Mouse (Mus musculus) lung, postnatal 0 days (tissue): Measurements from ENCODE around the gene Gm15217. TPM values are rescaled to one million over a fixed set of nuclear protein-coding genes. Genes with fewer than 3 reads are reported as not detected.

ENCODE experiments used
- ATAC-seq: fragments of 200-750 bp; cut with Nextera tagmentation; 2 replicates; pipeline ENCODE4 v1.8.0; 2017; ENCODE audit warnings: moderate library complexity
- DNase-seq: peaks from one replicate; pipeline ENCODE4 v3.0.0-alpha.2; 2016; ENCODE audit warnings: low spot score
- H3K27ac ChIP-seq: fragments of 300-500 bp; sonication (generic); 2 replicates; pipeline ENCODE4 v1.5.1; 2014; ENCODE audit warnings: antibody characterized with exemption, mild to moderate bottlenecking, low read length, mixed read lengths
- H3K27me3 ChIP-seq: fragments of 300-500 bp; sonication (generic); replicated peaks from 2 replicates; pipeline ENCODE4 v1.6.1; 2014; ENCODE audit warnings: low read length, mixed read lengths; ENCODE audit not compliant: insufficient read depth
- H3K36me3 ChIP-seq: fragments of 300-500 bp; sonication (generic); 2 replicates; pipeline ENCODE4 v1.6.1; 2014; ENCODE audit warnings: low read length, mixed read lengths; ENCODE audit not compliant: insufficient read depth
- H3K4me1 ChIP-seq: fragments of 300-500 bp; sonication (generic); 2 replicates; pipeline ENCODE4 v1.6.1; 2014; ENCODE audit warnings: antibody characterized with exemption, low read depth, low read length, mixed read lengths; ENCODE audit not compliant: insufficient read depth
- H3K4me2 ChIP-seq: fragments of 300-500 bp; sonication (generic); replicated peaks from 2 replicates; pipeline ENCODE4 v1.6.1; 2014; ENCODE audit warnings: low read depth, mild to moderate bottlenecking, low read length, moderate library complexity, mixed read lengths
- H3K4me3 ChIP-seq: fragments of 300-500 bp; sonication (generic); 2 replicates; pipeline ENCODE4 v1.5.1; 2014; ENCODE audit warnings: low read depth, low read length
- H3K9ac ChIP-seq: fragments of 300-500 bp; sonication (generic); replicated peaks from 2 replicates; pipeline ENCODE4 v1.6.1; 2014; ENCODE audit warnings: low read depth, mild to moderate bottlenecking
- H3K9me3 ChIP-seq: fragments of 300-500 bp; sonication (generic); 2 replicates; pipeline ENCODE4 v1.6.1; 2016; ENCODE audit warnings: low read length, mixed read lengths
- CTCF ChIP-seq: IDR thresholded peaks from 2 replicates; pipeline ENCODE4 v1.5.1; 2016; ENCODE audit warnings: antibody characterized with exemption, mild to moderate bottlenecking
- EP300 ChIP-seq: IDR thresholded peaks from 2 replicates; pipeline ENCODE4 v1.6.1; 2016; ENCODE audit warnings: antibody characterized with exemption, mild to moderate bottlenecking, control low read depth
- WGBS: fragments of 180-500 bp; shearing (Covaris S2); extraction: QIAGEN DNeasy Blood & Tissue Kit; methylation state at CpG from one replicate; pipeline ENCODE4 v1.1.7; 2014; 5-methylcytosine and 5-hydroxymethylcytosine counted together
- polyA plus RNA-seq: library from polyadenylated mRNA; unstranded; fragments of >200 nt; fragmentation: Nextera tagmentation; extraction: Ambion mirVana; gene quantifications from 2 replicates; pipeline ENCODE4 v1.2.1, GENCODE M21; 2015

Gene Gm15217
- polyA plus RNA-seq, 1 experiment from 2014 or later: 0.76 TPM

DNA sequence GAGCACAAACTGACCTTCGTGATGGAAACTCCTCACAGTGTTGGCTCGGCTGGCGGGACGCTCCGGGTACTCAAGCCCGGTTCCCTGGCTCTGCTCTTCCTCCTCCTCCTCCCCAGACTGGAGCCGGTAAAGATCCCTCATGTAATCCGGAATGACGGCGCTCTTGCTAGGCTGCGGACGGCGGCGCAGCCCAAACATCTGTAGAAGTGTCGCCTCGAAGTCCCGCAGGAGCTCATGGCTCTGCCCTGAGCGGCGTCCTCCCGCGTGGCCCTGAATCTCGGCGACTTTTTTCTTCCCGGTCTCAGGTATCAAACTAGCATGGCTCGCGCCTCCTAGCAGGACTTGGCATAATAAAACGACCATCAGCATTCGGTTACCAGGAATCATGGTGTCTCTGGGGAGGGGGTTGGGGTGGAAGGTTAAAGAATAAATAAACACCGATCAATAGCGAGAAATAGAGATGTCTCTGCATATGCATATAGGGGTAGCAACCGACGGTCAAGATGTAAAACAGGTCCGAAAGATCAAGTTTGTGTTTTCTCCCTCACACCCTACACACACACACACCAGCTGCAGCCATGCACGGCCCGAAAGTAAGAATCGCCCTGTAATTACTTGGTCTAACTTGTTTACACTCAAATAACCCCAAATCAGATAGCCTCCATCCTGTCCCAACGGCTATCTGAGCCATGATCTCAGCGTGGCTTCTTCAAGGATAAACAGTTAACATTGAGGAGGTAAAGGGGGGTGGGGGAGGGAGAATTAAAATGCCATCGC lies 6.7 kb downstream of the Gm15217 start:
- peak overlapping the region; percentile 89; the same call in 1 of the 2 replicates for H3K27ac ChIP-seq

DNA sequence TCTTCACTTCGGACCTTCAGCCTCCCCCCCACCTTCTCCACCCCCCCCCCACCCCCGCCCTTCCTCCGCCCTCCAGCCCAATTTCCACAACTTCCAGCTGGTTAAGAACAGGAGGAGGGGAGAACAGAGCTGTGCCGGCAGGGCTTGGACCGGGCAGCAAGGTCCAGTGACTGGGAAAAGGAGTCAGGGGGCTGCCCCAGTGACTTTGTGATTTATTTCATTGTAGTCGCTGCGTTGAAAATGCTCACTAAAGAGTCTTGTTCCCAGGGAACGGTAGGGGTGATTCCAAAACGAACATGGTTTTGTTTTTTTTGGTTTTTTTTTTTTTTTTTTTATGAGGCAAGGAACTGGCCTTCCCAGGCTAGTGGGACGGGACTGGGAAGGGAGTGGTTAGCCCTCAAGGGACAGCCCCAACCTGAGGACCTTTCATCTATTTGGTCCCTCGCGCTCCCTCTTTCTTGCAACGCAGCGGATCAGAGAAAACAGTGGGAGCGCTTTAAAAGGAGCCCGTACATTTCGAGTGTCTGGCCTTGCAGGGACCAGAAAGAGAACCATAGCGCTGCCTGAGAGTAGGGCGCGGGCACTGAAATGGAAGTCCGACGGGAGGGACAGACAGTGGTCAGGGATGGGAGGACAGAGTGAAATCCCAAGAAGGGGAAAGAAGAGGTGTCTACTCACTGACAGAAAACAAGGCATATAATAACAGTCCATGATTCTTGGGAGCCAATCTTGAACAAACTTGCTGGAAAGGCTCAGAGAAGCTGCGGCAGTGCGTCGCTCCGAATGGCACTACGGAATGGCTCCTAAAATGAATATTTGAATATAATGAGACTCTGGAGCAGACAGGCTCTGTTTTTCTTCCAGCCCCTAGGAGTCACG lies 7.5 kb downstream of the Gm15217 start:
- TF ChIP-seq CTCF (no peak), EP300 (no peak)
- no peak for ATAC-seq
- peak; percentile 50 for DNase-seq

More for the DNA sequence above, 6.7 kb downstream of the Gm15217 start:
- no peaks in the 10 kb centered on the region for H3K36me3 ChIP-seq
- peak overlapping the region; percentile 60 for H3K4me2 ChIP-seq
- peak overlapping the region; percentile 39 for H3K9ac ChIP-seq
- no peaks in the 10 kb centered on the region for H3K9me3 ChIP-seq
- WGBS: 2% methylated on average over 39 of the region's 39 CpGs
- H3K27me3 ChIP-seq: no peaks in the 10 kb centered on the region
- peak overlapping the region; percentile 60 for H3K4me3 ChIP-seq
- TF ChIP-seq EP300 (no peak), CTCF (no peak)
- peaks cover 12% of the 10 kb centered on the region for H3K4me1 ChIP-seq
- DNase-seq (peak; percentile 45), ATAC-seq (no peak)

DNA sequence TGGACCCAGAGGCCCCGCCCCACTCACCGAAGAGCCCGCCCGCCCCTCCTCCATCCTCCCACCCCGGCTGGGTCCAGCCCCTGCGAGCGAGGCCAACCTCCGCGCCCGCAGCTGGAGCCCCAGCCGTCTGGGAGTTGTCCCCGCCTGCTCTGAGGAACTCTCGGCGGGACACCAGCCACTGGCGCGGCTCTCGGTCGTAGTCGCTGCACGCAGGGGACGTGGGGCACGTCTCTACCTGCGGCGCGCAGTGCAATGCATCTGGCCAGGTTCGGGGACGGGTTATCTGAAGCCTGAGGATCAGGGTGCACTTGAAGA lies 8.1 kb downstream of the Gm15217 start:
- 0% methylated on average over 26 of the region's 27 CpGs for WGBS
- peak overlapping the region; percentile 46 for H3K9ac ChIP-seq
- peak overlapping the region; percentile 89 for H3K27ac ChIP-seq
- no peaks in the 10 kb centered on the region for H3K36me3 ChIP-seq
- no peaks in the 10 kb centered on the region for H3K9me3 ChIP-seq
- H3K4me1 ChIP-seq: peaks cover 6% of the 10 kb centered on the region
- H3K27me3 ChIP-seq: no peaks in the 10 kb centered on the region
- DNase-seq (peak; percentile 97), ATAC-seq (peak; percentile 94)
- peak overlapping the region; percentile 60 for H3K4me2 ChIP-seq
- TF ChIP-seq CTCF (peak; percentile 2; the same call in 1 of the 2 replicates), EP300 (no peak)
- H3K4me3 ChIP-seq: peak overlapping the region; percentile 60

More for the DNA sequence above, 7.5 kb downstream of the Gm15217 start:
- Histone ChIP-seq H3K9ac (peak overlapping the region; percentile 17), H3K27ac (peak overlapping the region; percentile 89), H3K36me3 (no peaks in the 10 kb centered on the region), H3K4me3 (peak overlapping the region; percentile 60), H3K27me3 (no peaks in the 10 kb centered on the region), H3K4me2 (peak overlapping the region; percentile 60), H3K4me1 (peaks cover 6% of the 10 kb centered on the region), H3K9me3 (no peaks in the 10 kb centered on the region)
- WGBS: 2% methylated on average over 28 of the region's 28 CpGs

DNA sequence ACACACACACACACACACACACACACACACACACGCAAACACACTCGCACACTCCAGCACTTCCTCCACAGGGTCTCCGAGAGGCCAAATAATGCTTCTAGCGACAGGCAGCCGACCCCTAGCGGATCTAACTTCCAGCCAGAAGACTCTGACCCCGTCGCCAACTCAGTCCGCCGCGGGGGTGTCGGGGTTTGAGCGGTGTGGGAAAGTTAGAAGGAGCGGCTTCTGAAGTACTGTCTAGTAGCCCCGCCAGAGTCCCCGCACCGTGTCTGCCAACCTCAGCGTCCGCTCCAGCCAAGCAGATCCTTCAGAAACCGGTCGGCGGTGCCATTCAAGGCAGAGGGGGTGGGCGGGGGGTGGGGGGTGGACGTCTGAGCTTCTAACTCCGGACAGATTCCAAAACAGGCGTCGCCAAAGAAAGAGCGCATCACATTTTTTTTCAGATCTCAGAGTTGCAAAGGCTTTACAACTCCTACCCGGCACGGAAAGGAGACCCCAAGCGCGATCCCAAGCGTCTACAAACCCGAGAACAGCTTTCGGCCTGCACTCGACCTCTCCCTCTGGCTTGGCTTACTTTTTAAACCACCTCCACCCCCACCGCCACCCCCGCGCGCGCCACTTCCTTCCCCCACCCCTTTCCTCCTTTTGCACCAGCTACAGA lies 8.7 kb downstream of the Gm15217 start:
- ATAC-seq: peak; percentile 25

DNA sequence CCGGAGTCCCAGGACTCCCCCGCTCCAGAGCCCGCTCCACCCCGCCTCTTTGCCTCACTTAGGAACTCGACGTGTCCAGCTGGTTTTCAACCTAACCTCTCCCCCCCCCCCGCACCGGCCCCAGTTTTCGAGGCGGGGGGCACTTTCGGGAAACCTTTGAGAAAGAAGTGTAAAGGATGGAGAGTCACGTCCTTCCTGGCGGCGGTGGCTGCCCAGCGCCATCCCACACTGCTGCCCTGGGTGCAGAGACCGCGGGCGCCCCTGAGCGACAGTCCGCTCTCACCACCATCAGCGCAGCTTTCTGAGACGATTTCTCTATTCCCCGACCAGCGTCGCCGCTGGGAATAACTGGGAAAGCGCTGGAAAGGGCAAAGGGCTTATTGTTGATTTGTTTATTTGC lies 9.4 kb downstream of the Gm15217 start:
- Histone ChIP-seq H3K4me3 (peak overlapping the region; percentile 60), H3K36me3 (no peaks in the 10 kb centered on the region), H3K4me2 (peak overlapping the region; percentile 60), H3K27me3 (no peaks in the 10 kb centered on the region), H3K9me3 (no peaks in the 10 kb centered on the region), H3K27ac (peak overlapping the region; percentile 89; the same call in 1 of the 2 replicates), H3K4me1 (peaks cover 6% of the 10 kb centered on the region), H3K9ac (no peak overlapping the region)
- ATAC-seq (peak; percentile 25; the same call in 1 of the 2 replicates), DNase-seq (peak; percentile 72)
- under 1% methylated on average over 27 of the region's 27 CpGs for WGBS
- TF ChIP-seq CTCF (peak; percentile 72), EP300 (no peak)

More for the DNA sequence above, 8.7 kb downstream of the Gm15217 start:
- Histone ChIP-seq H3K9me3 (no peaks in the 10 kb centered on the region), H3K9ac (peak overlapping the region; percentile 46), H3K4me2 (peak overlapping the region; percentile 60), H3K4me1 (peaks cover 6% of the 10 kb centered on the region), H3K27ac (peak overlapping the region; percentile 89), H3K4me3 (peak overlapping the region; percentile 60), H3K36me3 (no peaks in the 10 kb centered on the region), H3K27me3 (no peaks in the 10 kb centered on the region)
- under 1% methylated on average over 40 of the region's 41 CpGs for WGBS
- TF ChIP-seq CTCF (peak; percentile 45), EP300 (no peak)
- peak; percentile 80 for DNase-seq
